Mouse (Mus musculus): ENCODE results near the gene Ercc1. TPM values are rescaled to one million over a fixed set of nuclear protein-coding genes. Genes with fewer than 3 reads are reported as not detected.

Gene Ercc1
- polyA plus RNA-seq, 1 experiment from 2014 or later, result 51.0 TPM

- Histone ChIP-seq H3K27me3 (replicated peaks; ENCODE audit: insufficient read depth, low read length) (no peaks in the 10 kb centered on the region), H3K4me3 (ENCODE audit: low read depth, low read length) (no peak overlapping the region), H3K9me3 (ENCODE audit: low read length) (no peaks in the 10 kb centered on the region), H3K36me3 (ENCODE audit: insufficient read depth, low read length) (0 out of 2 replicates have a peak, but pooled peaks cover 8% of the 10 kb centered on the region), H3K4me2 (replicated peaks; ENCODE audit: low read depth, low read length) (no peak overlapping the region), H3K27ac (ENCODE audit: low read length) (no peak overlapping the region), H3K4me1 (ENCODE audit: insufficient read depth, low read depth, low read length) (no peaks in the 10 kb centered on the region), H3K9ac (replicated peaks; ENCODE audit: low read depth) (no peak overlapping the region)
- DNase-seq (ENCODE audit: low spot score), result peak; percentile 30
- peak; percentile 39 for ATAC-seq
- WGBS, result 53% methylated on average over 8 of the region's 8 CpGs
- TF ChIP-seq CTCF (IDR thresholded peaks at IDR 0.05), result no peak
- TF ChIP-seq EP300 (IDR thresholded peaks at IDR 0.05), result no peak
Observed at GRCm38 (mm10) chr7:19394484-19394883, 49.9 kb downstream of the Ercc1 start.

GRCm38 (mm10) chr7:19399496-19400280 lies 55.1 kb downstream of the Ercc1 start:
- no peaks in the 10 kb centered on the region for H3K36me3 ChIP-seq (ENCODE audit: insufficient read depth, low read length)
- H3K4me3 ChIP-seq (ENCODE audit: low read depth, low read length), result peak overlapping the region; percentile 19; the same call in 1 of the 2 replicates
- peak overlapping the region; percentile 58 for H3K4me2 ChIP-seq (replicated peaks; ENCODE audit: low read depth, low read length)
- no peaks in the 10 kb centered on the region for H3K9me3 ChIP-seq (ENCODE audit: low read length)
- peak; percentile 80 for ATAC-seq
- H3K27ac ChIP-seq (ENCODE audit: low read length), result peak overlapping the region; percentile 26; the same call in 1 of the 2 replicates
- H3K27me3 ChIP-seq (replicated peaks; ENCODE audit: insufficient read depth, low read length), result 0 out of 2 replicates have a peak, but pooled peaks cover 10% of the 10 kb centered on the region
- 2% methylated on average over 26 of the region's 27 CpGs for WGBS
- peak overlapping the region; percentile 32; the same call in 1 of the 2 replicates for H3K9ac ChIP-seq (replicated peaks; ENCODE audit: low read depth)
- no peaks in the 10 kb centered on the region for H3K4me1 ChIP-seq (ENCODE audit: insufficient read depth, low read depth, low read length)
- TF ChIP-seq CTCF (IDR thresholded peaks at IDR 0.05), result no peak
- no peak for TF ChIP-seq EP300 (IDR thresholded peaks at IDR 0.05)
- peak; percentile 83 for DNase-seq (ENCODE audit: low spot score)

GRCm38 (mm10) chr7:19400946-19401345 lies 56.4 kb downstream of the Ercc1 start:
- Histone ChIP-seq H3K4me3 (ENCODE audit: low read depth, low read length) (no peak overlapping the region), H3K36me3 (ENCODE audit: insufficient read depth, low read length) (no peaks in the 10 kb centered on the region), H3K27me3 (replicated peaks; ENCODE audit: insufficient read depth, low read length) (0 out of 2 replicates have a peak, but pooled peaks cover 10% of the 10 kb centered on the region)

GRCm38 (mm10) chr7:19402535-19403112 lies 58.0 kb downstream of the Ercc1 start:
- ATAC-seq, result no peak
- no peaks in the 10 kb centered on the region for H3K36me3 ChIP-seq (ENCODE audit: insufficient read depth, low read length)
- no peak overlapping the region for H3K27ac ChIP-seq (ENCODE audit: low read length)
- 88% methylated on average over 9 of the region's 9 CpGs for WGBS
- no peaks in the 10 kb centered on the region for H3K9me3 ChIP-seq (ENCODE audit: low read length)
- DNase-seq (ENCODE audit: low spot score), result no peak
- H3K4me1 ChIP-seq (ENCODE audit: insufficient read depth, low read depth, low read length), result no peaks in the 10 kb centered on the region
- H3K4me3 ChIP-seq (ENCODE audit: low read depth, low read length), result no peak overlapping the region
- 0 out of 2 replicates have a peak, but pooled peaks cover 10% of the 10 kb centered on the region for H3K27me3 ChIP-seq (replicated peaks; ENCODE audit: insufficient read depth, low read length)
- no peak overlapping the region for H3K4me2 ChIP-seq (replicated peaks; ENCODE audit: low read depth, low read length)
- no peak for TF ChIP-seq EP300 (IDR thresholded peaks at IDR 0.05)
- TF ChIP-seq CTCF (IDR thresholded peaks at IDR 0.05), result no peak
- no peak overlapping the region for H3K9ac ChIP-seq (replicated peaks; ENCODE audit: low read depth)

More at GRCm38 (mm10) chr7:19400946-19401345, 56.4 kb downstream of the Ercc1 start:
- WGBS, result 73% methylated on average over 4 of the region's 4 CpGs
- Histone ChIP-seq H3K9me3 (ENCODE audit: low read length) (no peaks in the 10 kb centered on the region), H3K4me2 (replicated peaks; ENCODE audit: low read depth, low read length) (no peak overlapping the region), H3K27ac (ENCODE audit: low read length) (no peak overlapping the region), H3K4me1 (ENCODE audit: insufficient read depth, low read depth, low read length) (no peaks in the 10 kb centered on the region), H3K9ac (replicated peaks; ENCODE audit: low read depth) (no peak overlapping the region)
- ATAC-seq (no peak), DNase-seq (ENCODE audit: low spot score) (no peak)
- no peak for TF ChIP-seq EP300 (IDR thresholded peaks at IDR 0.05)
- TF ChIP-seq CTCF (IDR thresholded peaks at IDR 0.05), result peak; percentile 42

GRCm38 (mm10) chr7:19403731-19404296 lies 59.2 kb downstream of the Ercc1 start, which contains the start of gene Klc3:
TSS of gene Klc3 (minus strand) at chr7:19404104.
- DNase-seq (ENCODE audit: low spot score), result peak; percentile 93

GRCm38 (mm10) chr7:19404476-19404875 lies 59.9 kb downstream of the Ercc1 start, which contains the start of gene Ckm:
TSS of gene Ckm (plus strand) at chr7:19404776.
- Histone ChIP-seq H3K4me2 (replicated peaks; ENCODE audit: low read depth, low read length) (peak within 1 kb of the TSS; percentile 81), H3K27ac (ENCODE audit: low read length) (no peak within 1 kb of the TSS), H3K9me3 (ENCODE audit: low read length) (no peaks in the 10 kb centered on the region), H3K4me3 (ENCODE audit: low read depth, low read length) (peak within 1 kb of the TSS; percentile 51), H3K4me1 (ENCODE audit: insufficient read depth, low read depth, low read length) (no peaks in the 10 kb centered on the region), H3K9ac (replicated peaks; ENCODE audit: low read depth) (peak within 1 kb of the TSS; percentile 33), H3K36me3 (ENCODE audit: insufficient read depth, low read length) (no peaks in the 10 kb centered on the region), H3K27me3 (replicated peaks; ENCODE audit: insufficient read depth, low read length) (0 out of 2 replicates have a peak, but pooled peaks cover 10% of the 10 kb centered on the region)
- no peak for ATAC-seq
- 45% methylated on average over 7 of the region's 7 CpGs for WGBS
- no peak for TF ChIP-seq EP300 (IDR thresholded peaks at IDR 0.05)
- no peak for TF ChIP-seq CTCF (IDR thresholded peaks at IDR 0.05)
- no peak for DNase-seq (ENCODE audit: low spot score)

More at GRCm38 (mm10) chr7:19403731-19404296, 59.2 kb downstream of the Ercc1 start, which contains the start of gene Klc3:
- no peaks in the 10 kb centered on the region for H3K4me1 ChIP-seq (ENCODE audit: insufficient read depth, low read depth, low read length)
- no peak for TF ChIP-seq EP300 (IDR thresholded peaks at IDR 0.05)
- peak; percentile 1; the same call in 1 of the 2 replicates for TF ChIP-seq CTCF (IDR thresholded peaks at IDR 0.05)
- H3K4me2 ChIP-seq (replicated peaks; ENCODE audit: low read depth, low read length), result peak within 1 kb of the TSS; percentile 81
- 5% methylated on average over 59 of the region's 62 CpGs for whole genome bisulfite sequencing
- peak; percentile 86 for ATAC-seq
- no peaks in the 10 kb centered on the region for H3K36me3 ChIP-seq (ENCODE audit: insufficient read depth, low read length)
- H3K9ac ChIP-seq (replicated peaks; ENCODE audit: low read depth), result peak within 1 kb of the TSS; percentile 33
- H3K9me3 ChIP-seq (ENCODE audit: low read length), result no peaks in the 10 kb centered on the region
- H3K27me3 ChIP-seq (replicated peaks; ENCODE audit: insufficient read depth, low read length), result 0 out of 2 replicates have a peak, but pooled peaks cover 10% of the 10 kb centered on the region
- peak within 1 kb of the TSS; percentile 51 for H3K4me3 ChIP-seq (ENCODE audit: low read depth, low read length)
- H3K27ac ChIP-seq (ENCODE audit: low read length), result no peak within 1 kb of the TSS
